Mouse (Mus musculus): Measurements from ENCODE around the gene Nrm.
A peak's percentile ranks its signal among the peaks of the same experiment; 100 is the strongest.

Nrm gene

GRCm38 (mm10) chr17:35868165-35868820 lies 7.2 kb downstream of the Nrm start:
- DNase-seq: peak; percentile 58 to 64

GRCm38 (mm10) chr17:35868961-35869345 lies 7.8 kb downstream of the Nrm start:
- DNase-seq: no peak

- DNase-seq: peak in 1 of 2 experiments; percentile 52
Observed at GRCm38 (mm10) chr17:35869346-35870067, 8.4 kb downstream of the Nrm start.

GRCm38 (mm10) chr17:35870151-35870883 lies 9.2 kb downstream of the Nrm start:
- peak; percentile 84 to 91 for DNase-seq

GRCm38 (mm10) chr17:35870884-35871696 lies 10.0 kb downstream of the Nrm start:
- DNase-seq: no peak

- peak; percentile 69 to 75 for DNase-seq
Observed at GRCm38 (mm10) chr17:35873774-35874519, 12.8 kb downstream of the Nrm start.

- DNase-seq: no peak
Observed at GRCm38 (mm10) chr17:35874721-35875120, 13.6 kb downstream of the Nrm start.

- peak; percentile 86 to 92 for DNase-seq
Observed at GRCm38 (mm10) chr17:35879245-35880057, 18.3 kb downstream of the Nrm start, which contains the start of gene Dhx16. Gene Dhx16 (plus strand): TSS chr17:35879819.

GRCm38 (mm10) chr17:35882924-35883323 lies 21.8 kb downstream of the Nrm start:
- DNase-seq: no peak

GRCm38 (mm10) chr17:35883777-35884176 lies 22.7 kb downstream of the Nrm start:
- DNase-seq: no peak

GRCm38 (mm10) chr17:35887725-35888124 lies 26.6 kb downstream of the Nrm start:
- no peak for DNase-seq

GRCm38 (mm10) chr17:35896781-35897643 lies 35.9 kb downstream of the Nrm start, which contains the start of gene 2310061I04Rik:
Gene 2310061I04Rik (minus strand): TSS chr17:35897431.
- DNase-seq: peak; percentile 84 to 88

- no peak for DNase-seq
Observed at GRCm38 (mm10) chr17:35897644-35898573, 36.8 kb downstream of the Nrm start.

- no peak for DNase-seq
Observed at GRCm38 (mm10) chr17:35900636-35901035, 39.5 kb downstream of the Nrm start.

- no peak for DNase-seq
Observed at GRCm38 (mm10) chr17:35903343-35903991, 42.3 kb downstream of the Nrm start.

- no peak for DNase-seq
Observed at GRCm38 (mm10) chr17:35903992-35904355, 42.9 kb downstream of the Nrm start.

GRCm38 (mm10) chr17:35905587-35905986 lies 44.5 kb downstream of the Nrm start:
- DNase-seq: no peak

- no peak for DNase-seq
Observed at GRCm38 (mm10) chr17:35907609-35908008, 46.5 kb downstream of the Nrm start.

Measured in thymus, adult 18-20 months (tissue).